Mouse (Mus musculus): ENCODE data around the gene Wdr77. TPM values are rescaled to one million over a fixed set of nuclear protein-coding genes. Genes with fewer than 3 reads are reported as not detected.
"Not testable (repeated sequence)": the region's sequence is repeated elsewhere in the genome, so short reads cannot be mapped to it uniquely, and the experiment has no call there.

Gene Wdr77
- 159 and 169 TPM in 2 replicates for polyA plus RNA-seq (2014; fragmentation: Nextera tagmentation; extraction: Ambion mirVana)

DNA sequence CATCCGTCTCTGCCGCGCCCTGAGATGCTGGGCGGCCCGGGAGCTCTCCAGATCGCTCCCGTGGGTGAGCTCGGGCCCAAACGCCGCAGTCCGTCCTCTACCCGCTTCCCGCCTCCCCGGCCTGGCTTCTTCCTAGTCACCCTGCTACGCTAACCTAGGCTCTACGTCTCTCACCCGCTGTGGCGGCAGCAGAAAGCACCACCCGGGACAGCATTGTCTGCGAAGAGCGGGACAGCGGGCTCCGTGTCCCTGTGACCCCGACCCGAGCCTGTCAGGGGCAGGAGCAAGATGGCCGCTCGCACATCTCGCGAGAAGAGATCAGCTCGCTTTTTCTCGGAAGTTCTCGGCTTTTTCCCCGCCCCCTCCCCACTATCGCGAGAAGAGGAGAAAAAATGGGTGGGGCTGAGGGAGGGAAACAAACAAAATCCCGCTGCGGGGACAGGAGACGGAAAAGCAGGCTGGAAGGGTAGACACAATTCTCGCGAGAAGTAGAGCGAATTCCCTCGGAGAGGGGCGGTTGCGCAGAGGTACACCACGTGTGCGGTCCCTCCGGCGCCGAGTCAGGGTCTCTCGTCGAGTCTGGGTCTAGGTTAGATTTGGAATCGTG is at the start of gene Wdr77:
Gene Wdr77, plus strand, starts transcription at position 396 of the 607 bp plus-strand sequence.
- Histone ChIP-seq H3K4me1 (replicated peaks; ENCODE audit: control insufficient read depth, insufficient read depth, low read length) (peaks cover 24% of the 10 kb centered on the region), H3K9ac (ENCODE audit: low read length) (peak within 1 kb of the TSS; percentile 97), H3K9me3 (ENCODE audit: control insufficient read depth, low read length) (no peaks in the 10 kb centered on the region), H3K4me3 (ENCODE audit: low read depth, low read length) (peak within 1 kb of the TSS; percentile 59), H3K36me3 (ENCODE audit: control insufficient read depth, insufficient read depth, low read length) (peaks cover 64% of the 10 kb centered on the region), H3K4me2 (ENCODE audit: low read length) (peak within 1 kb of the TSS; percentile 86), H3K27me3 (replicated peaks; ENCODE audit: control insufficient read depth, insufficient read depth, low read length) (no peaks in the 10 kb centered on the region), H3K27ac (ENCODE audit: low read depth) (peak within 1 kb of the TSS; percentile 82)
- WGBS = 0% methylated on average over 50 of the region's 52 CpGs
- ATAC-seq (replicated peaks; ENCODE audit: low FRiP score, low TSS enrichment, low read depth) (peak; percentile 99), DNase-seq (ENCODE audit: low spot score) (peak; percentile 100)

DNA sequence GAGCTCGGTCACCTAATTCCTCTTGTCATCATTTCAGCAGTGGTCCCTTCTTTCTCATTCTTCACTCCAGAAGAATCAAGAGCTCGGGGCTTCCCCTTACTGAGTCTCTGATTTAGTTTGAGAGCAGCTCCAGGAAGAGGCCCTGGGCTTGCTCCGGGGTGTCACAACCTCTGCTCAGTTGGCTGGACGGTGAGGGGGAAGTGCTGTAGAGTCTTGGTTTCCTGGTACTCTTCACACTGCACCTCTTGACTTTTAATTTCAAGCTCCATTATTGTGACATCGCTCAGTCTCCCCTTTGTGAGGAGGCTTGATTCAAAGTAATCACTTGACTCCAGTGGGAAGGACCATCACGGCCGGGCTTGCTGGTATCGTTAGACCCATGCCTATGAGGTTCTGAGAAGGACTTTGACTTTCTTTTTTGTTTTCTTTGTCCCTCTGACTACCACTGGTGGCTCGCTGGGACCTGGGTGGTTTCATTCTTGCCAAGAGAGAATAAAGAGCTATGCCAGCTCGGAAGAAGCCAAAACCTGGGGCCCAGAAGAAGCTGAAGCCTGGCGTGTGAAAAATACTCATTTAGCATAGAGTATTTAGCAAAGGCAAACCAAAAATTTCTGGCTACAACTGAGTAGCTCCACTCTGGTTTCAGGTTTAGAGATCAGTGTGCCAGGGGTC is 48.5 kb upstream of the Wdr77 start:
- Histone ChIP-seq H3K27ac (ENCODE audit: low read depth) (no peak overlapping the region), H3K36me3 (ENCODE audit: control insufficient read depth, insufficient read depth, low read length) (no peaks in the 10 kb centered on the region), H3K9me3 (ENCODE audit: control insufficient read depth, low read length) (no peaks in the 10 kb centered on the region), H3K4me2 (ENCODE audit: low read length) (no peak overlapping the region), H3K27me3 (replicated peaks; ENCODE audit: control insufficient read depth, insufficient read depth, low read length) (no peaks in the 10 kb centered on the region), H3K9ac (ENCODE audit: low read length) (no peak overlapping the region), H3K4me3 (ENCODE audit: low read depth, low read length) (no peak overlapping the region), H3K4me1 (replicated peaks; ENCODE audit: control insufficient read depth, insufficient read depth, low read length) (no peaks in the 10 kb centered on the region)
- ATAC-seq (replicated peaks; ENCODE audit: low FRiP score, low TSS enrichment, low read depth) (no peak), DNase-seq (ENCODE audit: low spot score) (no peak)
- WGBS = 81% methylated on average over 11 of the region's 11 CpGs

DNA sequence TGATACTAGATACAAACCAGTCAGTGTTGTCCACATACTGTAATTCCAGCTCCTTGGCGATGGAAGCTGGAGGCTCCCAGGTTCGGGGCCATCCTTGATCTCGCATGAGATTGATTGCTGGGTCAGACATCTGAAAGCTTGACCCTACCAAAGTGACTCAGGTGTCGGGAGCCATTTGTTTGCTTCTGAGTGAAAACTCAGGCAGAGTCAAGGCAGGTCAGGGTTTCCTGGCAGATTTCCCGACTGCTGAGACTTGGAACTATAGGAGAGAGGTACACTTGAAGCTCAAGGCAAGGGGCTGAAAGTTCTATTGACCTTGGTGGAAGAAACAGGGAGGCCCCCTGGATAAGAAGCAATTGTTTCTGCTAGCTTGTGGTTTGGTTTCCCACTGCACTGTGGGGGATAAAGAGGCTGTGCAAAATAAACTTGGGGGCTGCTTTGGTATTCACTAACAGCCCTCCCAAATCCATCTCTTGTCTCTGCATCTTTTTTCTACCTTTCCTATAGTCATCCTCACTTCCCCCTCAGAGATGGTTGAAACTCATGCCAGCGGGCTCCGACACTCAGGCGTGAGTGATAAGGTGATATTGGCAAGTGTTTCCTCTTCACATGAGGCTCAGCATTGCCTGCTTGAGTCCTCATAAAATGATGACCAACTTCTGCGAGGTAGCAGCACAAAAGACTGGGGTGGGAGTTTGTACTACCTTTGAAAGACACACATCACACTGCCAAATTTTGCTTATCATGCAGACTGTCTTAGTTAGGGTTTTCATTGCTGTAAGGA is 46.9 kb upstream of the Wdr77 start:
- no peak overlapping the region for H3K27ac ChIP-seq (ENCODE audit: low read depth)
- H3K9me3 ChIP-seq (ENCODE audit: control insufficient read depth, low read length) = no peaks in the 10 kb centered on the region
- no peak for DNase-seq (ENCODE audit: low spot score)
- H3K4me2 ChIP-seq (ENCODE audit: low read length) = no peak overlapping the region
- no peak overlapping the region for H3K9ac ChIP-seq (ENCODE audit: low read length)
- ATAC-seq (replicated peaks; ENCODE audit: low FRiP score, low TSS enrichment, low read depth) = no peak
- no peaks in the 10 kb centered on the region for H3K4me1 ChIP-seq (replicated peaks; ENCODE audit: control insufficient read depth, insufficient read depth, low read length)
- H3K4me3 ChIP-seq (ENCODE audit: low read depth, low read length) = no peak overlapping the region
- H3K36me3 ChIP-seq (ENCODE audit: control insufficient read depth, insufficient read depth, low read length) = no peaks in the 10 kb centered on the region
- WGBS = 64% methylated on average over 9 of the region's 9 CpGs
- no peaks in the 10 kb centered on the region for H3K27me3 ChIP-seq (replicated peaks; ENCODE audit: control insufficient read depth, insufficient read depth, low read length)

DNA sequence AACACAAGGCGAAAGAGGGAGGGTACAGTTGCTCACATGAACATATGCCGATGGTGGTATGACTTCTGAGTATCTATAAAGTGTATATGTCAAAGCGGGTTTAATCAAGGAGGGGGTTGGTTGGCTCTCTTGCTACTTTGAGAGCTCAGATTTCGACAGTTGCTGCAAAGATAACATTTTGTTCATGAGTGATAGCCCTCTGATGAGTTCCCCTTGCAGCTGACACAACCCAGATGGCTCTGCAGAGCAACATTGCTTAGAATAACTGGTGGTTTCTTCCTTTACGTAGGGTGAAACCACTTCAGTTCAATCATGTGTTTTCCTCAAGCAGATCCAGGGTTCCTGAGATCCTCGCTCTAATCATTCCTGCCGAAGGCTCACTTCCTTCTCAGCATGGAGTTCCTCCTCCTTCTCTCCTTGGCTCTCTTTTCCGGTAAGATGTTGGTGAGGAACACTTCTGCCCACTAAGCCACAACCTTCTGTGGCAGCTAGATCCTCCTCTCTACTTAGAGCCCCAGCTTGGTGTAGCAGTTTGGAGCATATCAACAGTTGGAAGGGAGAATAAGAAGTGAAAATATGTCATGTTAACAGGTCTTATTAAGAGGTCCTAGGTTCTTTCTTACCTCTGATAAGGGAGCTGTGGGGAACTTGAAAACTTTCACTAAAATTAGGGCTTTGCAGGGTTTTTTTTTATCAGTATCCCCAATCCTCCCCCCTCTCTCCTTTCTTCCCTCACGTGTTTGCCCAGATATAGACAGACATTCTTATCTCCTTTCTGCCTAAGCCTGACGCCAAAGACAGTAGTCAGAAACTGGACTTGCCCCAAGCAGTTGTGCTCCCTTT is 45.1 kb upstream of the Wdr77 start:
- Histone ChIP-seq H3K36me3 (ENCODE audit: control insufficient read depth, insufficient read depth, low read length) (no peaks in the 10 kb centered on the region), H3K4me3 (ENCODE audit: low read depth, low read length) (no peak overlapping the region), H3K9me3 (ENCODE audit: control insufficient read depth, low read length) (no peaks in the 10 kb centered on the region), H3K9ac (ENCODE audit: low read length) (no peak overlapping the region), H3K4me2 (ENCODE audit: low read length) (no peak overlapping the region), H3K27me3 (replicated peaks; ENCODE audit: control insufficient read depth, insufficient read depth, low read length) (no peaks in the 10 kb centered on the region), H3K27ac (ENCODE audit: low read depth) (no peak overlapping the region), H3K4me1 (replicated peaks; ENCODE audit: control insufficient read depth, insufficient read depth, low read length) (no peaks in the 10 kb centered on the region)
- no peak for DNase-seq (ENCODE audit: low spot score)
- 43% methylated on average over 10 of the region's 10 CpGs for WGBS
- no peak for ATAC-seq (replicated peaks; ENCODE audit: low FRiP score, low TSS enrichment, low read depth)

DNA sequence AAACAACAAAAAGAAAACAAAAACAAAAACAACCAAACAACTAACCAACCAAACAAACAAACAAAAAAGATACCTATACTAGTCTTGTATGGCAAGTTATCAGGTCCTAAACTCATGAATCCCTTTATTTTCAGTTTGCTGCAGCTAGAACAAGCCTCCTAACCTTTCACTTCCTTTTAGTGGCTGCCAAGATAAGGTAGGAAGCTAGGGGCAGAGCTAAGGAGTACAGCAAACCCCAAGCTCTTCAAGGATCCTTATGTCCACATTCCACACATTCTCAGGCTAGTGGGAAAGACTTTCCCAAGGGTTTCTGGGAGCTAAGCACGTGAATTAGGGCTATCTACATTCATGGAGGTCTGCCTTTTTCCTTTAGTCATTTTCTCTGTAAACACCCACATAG is 43.9 kb upstream of the Wdr77 start:
- ATAC-seq (replicated peaks; ENCODE audit: low FRiP score, low TSS enrichment, low read depth) = no peak
- WGBS = 9% methylated on average over 1 of the region's 1 CpGs

DNA sequence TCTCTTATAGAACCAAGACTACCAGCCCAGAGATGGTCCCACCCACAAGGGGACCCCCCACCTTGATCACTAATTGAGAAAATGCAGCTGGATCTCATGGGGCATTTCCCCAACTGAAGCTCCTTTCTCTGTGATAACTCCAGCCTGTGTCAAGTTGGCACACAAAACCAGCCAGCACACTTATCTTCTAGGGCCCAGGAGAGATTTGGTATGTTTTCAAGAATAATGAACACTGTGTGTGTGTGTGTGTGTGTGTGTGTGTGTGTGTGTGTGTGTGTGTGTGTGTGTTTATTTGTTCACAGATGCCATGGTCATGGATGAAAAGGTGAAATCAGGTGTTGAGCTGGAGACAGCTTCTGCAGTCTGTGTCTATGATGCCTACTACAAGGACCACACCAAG is 42.7 kb upstream of the Wdr77 start:
- H3K9ac ChIP-seq (ENCODE audit: low read length); H3K27me3 ChIP-seq (replicated peaks; ENCODE audit: control insufficient read depth, insufficient read depth, low read length); H3K4me2 ChIP-seq (ENCODE audit: low read length); H3K36me3 ChIP-seq (ENCODE audit: control insufficient read depth, insufficient read depth, low read length); H3K4me3 ChIP-seq (ENCODE audit: low read depth, low read length); DNase-seq (ENCODE audit: low spot score); H3K27ac ChIP-seq (ENCODE audit: low read depth); H3K9me3 ChIP-seq (ENCODE audit: control insufficient read depth, low read length); H3K4me1 ChIP-seq (replicated peaks; ENCODE audit: control insufficient read depth, insufficient read depth, low read length); ATAC-seq (replicated peaks; ENCODE audit: low FRiP score, low TSS enrichment, low read depth): not testable (repeated sequence)

More for the DNA sequence above, 43.9 kb upstream of the Wdr77 start:
- Histone ChIP-seq H3K4me3 (ENCODE audit: low read depth, low read length) (no peak overlapping the region), H3K27me3 (replicated peaks; ENCODE audit: control insufficient read depth, insufficient read depth, low read length) (no peaks in the 10 kb centered on the region), H3K27ac (ENCODE audit: low read depth) (no peak overlapping the region), H3K4me2 (ENCODE audit: low read length) (no peak overlapping the region), H3K36me3 (ENCODE audit: control insufficient read depth, insufficient read depth, low read length) (no peaks in the 10 kb centered on the region), H3K9me3 (ENCODE audit: control insufficient read depth, low read length) (no peaks in the 10 kb centered on the region), H3K9ac (ENCODE audit: low read length) (no peak overlapping the region), H3K4me1 (replicated peaks; ENCODE audit: control insufficient read depth, insufficient read depth, low read length) (no peaks in the 10 kb centered on the region)
- no peak for DNase-seq (ENCODE audit: low spot score)

DNA sequence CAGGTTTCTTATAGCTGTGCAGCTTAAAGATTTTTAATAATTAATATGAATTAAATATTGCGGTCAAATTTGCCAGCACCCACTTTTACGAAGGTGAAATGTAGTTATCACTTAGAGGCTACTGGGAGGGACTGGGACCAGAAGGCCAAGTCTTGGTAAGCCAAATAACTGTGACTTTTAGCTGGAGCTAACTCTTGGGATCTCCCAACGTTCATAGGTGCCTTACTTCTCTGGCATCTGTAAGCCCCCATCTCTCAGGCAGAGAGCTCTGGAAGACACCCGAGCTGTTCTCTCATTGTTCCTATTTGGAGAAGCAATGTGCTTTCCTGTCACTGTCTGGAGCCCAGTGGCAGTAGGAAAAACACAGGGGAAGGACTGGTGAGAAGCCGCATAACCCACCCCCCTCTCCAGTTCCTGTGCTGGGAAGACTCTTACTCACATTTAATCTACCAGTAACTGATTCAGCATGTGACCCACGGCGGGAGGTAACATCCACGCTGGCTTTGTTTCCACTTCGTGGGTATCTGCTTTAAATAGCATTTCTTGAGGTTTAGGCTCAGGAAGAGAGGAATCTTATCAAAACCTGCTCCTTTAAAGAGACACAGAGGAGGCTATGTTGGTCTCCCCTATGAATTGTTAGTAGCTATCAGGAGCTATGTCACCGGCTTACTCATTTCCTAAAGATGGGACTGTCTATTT is 41.4 kb upstream of the Wdr77 start:
- Histone ChIP-seq H3K9ac (ENCODE audit: low read length) (no peak overlapping the region), H3K4me2 (ENCODE audit: low read length) (no peak overlapping the region), H3K4me3 (ENCODE audit: low read depth, low read length) (no peak overlapping the region), H3K36me3 (ENCODE audit: control insufficient read depth, insufficient read depth, low read length) (no peaks in the 10 kb centered on the region), H3K27me3 (replicated peaks; ENCODE audit: control insufficient read depth, insufficient read depth, low read length) (no peaks in the 10 kb centered on the region), H3K27ac (ENCODE audit: low read depth) (no peak overlapping the region), H3K9me3 (ENCODE audit: control insufficient read depth, low read length) (no peaks in the 10 kb centered on the region), H3K4me1 (replicated peaks; ENCODE audit: control insufficient read depth, insufficient read depth, low read length) (no peaks in the 10 kb centered on the region)
- DNase-seq (ENCODE audit: low spot score) (no peak), ATAC-seq (replicated peaks; ENCODE audit: low FRiP score, low TSS enrichment, low read depth) (no peak)
- 67% methylated on average over 10 of the region's 10 CpGs for WGBS

DNA sequence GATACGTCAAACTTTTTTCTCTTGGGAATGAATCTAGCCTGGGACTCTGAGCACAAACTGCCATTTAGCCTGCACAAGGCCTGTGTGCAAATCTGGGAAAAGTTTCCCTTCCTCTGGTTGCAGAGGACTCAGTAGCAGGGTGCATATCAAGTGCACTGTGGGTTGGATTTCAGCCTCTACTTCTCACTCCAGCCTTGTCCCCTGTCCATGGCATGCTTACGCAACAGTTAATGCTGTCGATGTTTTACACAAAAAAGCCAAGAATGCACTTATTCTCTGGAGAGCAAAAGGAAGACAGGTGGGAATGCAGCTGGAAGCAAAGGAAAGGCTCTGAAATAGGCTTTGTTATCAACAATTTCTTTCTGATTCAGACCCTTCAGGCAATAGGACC is 40.8 kb upstream of the Wdr77 start:
- H3K4me3 ChIP-seq (ENCODE audit: low read depth, low read length) = no peak overlapping the region
- no peaks in the 10 kb centered on the region for H3K27me3 ChIP-seq (replicated peaks; ENCODE audit: control insufficient read depth, insufficient read depth, low read length)
- H3K9me3 ChIP-seq (ENCODE audit: control insufficient read depth, low read length) = no peaks in the 10 kb centered on the region
- no peak overlapping the region for H3K4me2 ChIP-seq (ENCODE audit: low read length)
- H3K4me1 ChIP-seq (replicated peaks; ENCODE audit: control insufficient read depth, insufficient read depth, low read length) = no peaks in the 10 kb centered on the region
- no peaks in the 10 kb centered on the region for H3K36me3 ChIP-seq (ENCODE audit: control insufficient read depth, insufficient read depth, low read length)
- no peak overlapping the region for H3K9ac ChIP-seq (ENCODE audit: low read length)
- ATAC-seq (replicated peaks; ENCODE audit: low FRiP score, low TSS enrichment, low read depth) = no peak
- DNase-seq (ENCODE audit: low spot score) = no peak
- WGBS = 87% methylated on average over 3 of the region's 3 CpGs
- H3K27ac ChIP-seq (ENCODE audit: low read depth) = no peak overlapping the region

Data from intestine, embryonic 14.5 days (tissue).